Mouse (Mus musculus) cerebellum, postnatal 25 days (tissue): ENCODE results near the gene Clptm1l.

Source experiments
- DNase-seq, 2 experiments: peaks; one replicate each; pipeline ENCODE4 v3.0.0; 2021; ENCODE audit warnings: mixed read lengths in 2 of 2

Clptm1l gene

DNA sequence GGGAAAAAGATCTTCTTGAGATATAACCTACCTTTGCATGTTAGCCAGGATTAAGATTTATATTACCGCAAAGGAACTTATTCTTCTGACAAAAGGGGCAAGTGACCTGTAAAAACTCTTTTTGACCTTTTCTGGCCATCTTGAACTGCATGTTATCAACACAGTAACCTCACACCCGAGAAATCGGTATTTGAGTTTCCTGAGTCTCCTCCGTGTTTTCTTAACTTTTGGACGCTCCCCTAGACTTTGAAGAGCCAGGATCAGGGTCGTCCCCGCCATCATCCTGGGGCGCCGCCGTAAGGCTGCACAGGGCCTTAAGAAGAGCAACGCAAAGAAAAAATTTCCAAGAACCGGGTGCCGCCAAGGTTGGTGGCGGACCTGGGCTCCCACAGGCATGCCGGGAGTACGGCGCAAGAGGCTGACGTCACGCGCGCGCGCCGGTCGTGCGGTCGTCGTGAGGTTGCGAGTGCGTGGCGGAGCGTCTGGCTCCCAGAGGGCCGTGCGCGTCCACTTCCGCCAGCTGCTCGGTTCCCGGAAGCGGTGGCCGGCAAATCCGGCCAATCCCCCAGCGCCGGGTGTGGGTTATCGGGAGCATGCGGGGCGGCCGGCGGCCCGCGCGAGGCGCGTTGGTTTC is at the start of gene Clptm1l:
Clptm1l (plus strand) TSS at position 485 of the 634 bp plus-strand sequence.
- peak; percentile 100 for DNase-seq

DNA sequence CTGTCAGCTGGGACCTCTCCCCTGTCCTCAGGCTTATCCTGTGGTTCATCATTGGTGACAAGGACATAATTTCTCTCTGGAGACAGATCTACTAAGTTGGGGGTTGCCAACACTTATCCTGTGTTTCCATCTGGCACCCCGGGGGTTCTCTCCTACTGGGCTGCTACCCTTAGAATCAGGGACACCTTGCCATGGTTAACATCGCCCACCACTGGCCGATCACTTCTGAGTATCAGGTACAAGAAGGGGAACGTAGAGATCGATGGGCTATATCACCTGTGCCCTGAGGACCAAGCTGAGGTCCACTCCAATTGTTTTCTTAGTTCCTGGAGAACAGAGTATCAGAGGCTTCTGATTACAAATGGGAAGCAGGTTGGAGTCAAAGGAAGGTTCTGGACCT is 39.6 kb upstream of the Clptm1l start:
- DNase-seq: no peak

DNA sequence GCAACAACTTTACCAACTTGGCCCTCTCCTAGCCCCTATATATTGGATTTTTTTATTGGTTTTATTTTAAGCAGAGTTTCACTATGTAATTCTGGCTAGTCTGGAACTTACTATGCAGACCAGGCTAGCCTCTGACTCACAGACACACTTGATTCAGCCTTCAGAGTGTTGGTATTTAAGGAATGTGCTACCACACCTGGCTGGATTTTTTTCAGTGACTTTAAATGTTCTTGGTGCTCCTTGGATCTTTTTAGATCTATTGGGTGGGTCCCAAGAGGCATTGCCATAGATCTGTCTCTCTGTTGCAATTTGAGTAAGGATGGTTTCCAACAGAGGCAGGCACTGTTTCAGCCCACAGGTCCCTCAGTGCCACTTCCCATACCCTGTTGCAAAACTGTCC is 28.8 kb upstream of the Clptm1l start:
- no peak for DNase-seq

DNA sequence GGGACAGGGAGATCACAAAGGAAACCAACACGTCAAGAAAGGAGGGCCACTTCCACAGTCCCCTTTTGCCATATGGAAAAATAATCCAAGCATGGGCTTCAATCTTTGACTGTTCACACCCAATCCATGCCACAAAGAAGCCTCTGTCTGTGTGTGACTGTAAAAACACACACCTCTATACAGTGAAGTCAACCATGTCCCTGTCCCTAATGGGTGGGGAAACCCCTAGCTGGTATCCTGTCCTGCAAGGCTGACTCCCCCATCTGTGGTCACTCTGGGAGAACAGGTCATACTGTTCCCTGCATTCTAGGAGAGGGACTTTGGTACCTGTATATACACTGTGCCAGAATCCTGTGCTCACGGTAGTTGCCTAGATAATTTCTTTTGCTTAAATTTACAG is 26.5 kb upstream of the Clptm1l start:
- no peak for DNase-seq

DNA sequence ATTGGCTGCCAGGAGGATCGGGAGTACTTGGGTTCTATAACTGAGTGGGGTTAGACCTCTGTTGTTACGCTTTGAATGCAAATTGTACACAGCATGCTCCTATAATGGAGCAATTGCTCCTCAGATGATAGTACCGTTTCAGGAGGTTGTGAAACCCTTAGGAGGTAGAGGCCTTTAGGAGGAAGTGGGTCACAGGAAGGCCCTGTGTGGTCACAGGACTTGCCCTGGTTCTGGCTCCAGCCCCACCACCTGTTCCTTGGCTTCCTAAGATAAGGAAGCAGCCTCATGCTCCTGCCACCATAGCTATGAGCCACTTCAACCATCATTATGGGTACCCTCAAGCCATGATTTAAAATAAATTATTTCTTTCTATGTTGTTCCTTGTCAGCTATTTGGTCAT is 12.3 kb upstream of the Clptm1l start:
- DNase-seq: no peak

DNA sequence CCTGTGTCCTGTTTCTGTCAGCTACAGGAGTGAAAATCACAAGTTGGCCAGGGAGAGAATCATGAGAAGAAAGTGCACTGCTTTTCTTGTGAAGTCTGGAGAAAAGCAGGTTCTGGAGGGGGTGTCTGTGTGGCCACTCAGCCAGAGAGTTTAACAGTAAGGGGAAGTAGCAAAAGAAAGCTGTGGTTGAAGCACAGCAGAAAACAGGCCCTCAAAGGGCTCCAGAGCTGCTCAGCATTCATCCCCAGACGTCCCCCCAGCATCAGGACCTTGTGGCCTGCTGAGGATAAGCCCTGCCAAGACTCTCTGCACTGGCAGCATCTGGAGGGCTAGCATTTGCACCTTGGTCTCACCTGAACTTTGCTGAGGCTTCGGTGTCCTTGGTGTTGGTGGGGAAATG is 11.3 kb upstream of the Clptm1l start:
- no peak for DNase-seq

DNA sequence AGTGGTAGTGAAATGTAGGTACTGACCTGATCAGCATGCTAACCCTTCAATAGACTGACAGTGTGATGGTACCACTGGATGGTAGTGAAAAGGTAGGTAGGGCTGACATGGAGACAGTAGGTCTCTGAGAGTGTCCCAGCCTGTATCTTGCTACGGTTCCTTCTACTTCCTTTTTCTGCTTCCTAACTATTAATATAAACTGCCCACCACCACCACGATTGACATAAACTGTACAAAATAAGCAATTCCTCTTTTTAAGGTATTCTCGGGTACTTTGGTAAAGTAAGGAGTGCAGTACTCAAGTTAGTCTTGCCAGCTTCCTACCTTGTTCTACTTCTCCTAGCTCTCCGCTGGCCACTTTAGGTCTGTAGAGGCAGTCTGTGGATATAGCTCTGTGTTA is 7.5 kb upstream of the Clptm1l start:
- DNase-seq: no peak

DNA sequence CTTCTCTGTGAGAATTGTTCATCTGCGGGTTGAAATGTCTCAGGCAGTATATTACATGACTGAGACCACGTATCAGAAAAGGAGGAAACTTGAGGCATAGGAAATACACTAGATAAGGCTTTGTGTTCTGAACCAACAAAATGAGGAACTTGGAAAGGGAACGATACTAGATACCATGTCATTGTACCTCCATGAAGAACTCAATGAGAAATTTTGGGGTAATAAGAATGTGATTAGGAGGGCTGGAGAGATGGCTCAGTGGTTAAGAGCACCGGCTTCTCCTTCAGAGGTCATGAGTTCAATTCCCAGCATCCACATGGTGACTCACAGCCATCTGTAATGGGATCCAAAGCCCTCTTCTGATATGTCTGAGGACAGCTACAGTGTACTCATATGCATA is 3.6 kb upstream of the Clptm1l start:
- no peak for DNase-seq

DNA sequence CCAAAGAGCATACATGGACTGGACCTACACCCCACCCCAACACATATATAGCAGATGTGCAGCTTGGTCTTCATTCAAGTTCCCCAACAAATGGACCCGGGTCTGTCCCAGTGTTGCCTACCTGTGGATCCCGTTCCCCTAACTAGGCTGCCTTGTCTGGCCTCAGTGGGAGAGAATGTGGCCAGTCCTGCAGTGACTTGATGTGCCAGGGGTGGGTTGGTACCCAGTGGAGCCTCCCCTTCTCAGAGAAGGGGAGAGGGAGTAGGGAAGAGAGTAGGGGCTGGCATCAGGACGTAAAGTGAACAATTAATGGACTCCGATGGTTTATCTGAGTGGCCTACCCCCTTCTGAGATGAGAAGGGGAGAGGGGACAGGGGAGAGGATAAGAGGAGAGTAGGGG is 760 bp upstream of the Clptm1l start:
- DNase-seq: peak in 1 of 2 experiments; percentile 11

DNA sequence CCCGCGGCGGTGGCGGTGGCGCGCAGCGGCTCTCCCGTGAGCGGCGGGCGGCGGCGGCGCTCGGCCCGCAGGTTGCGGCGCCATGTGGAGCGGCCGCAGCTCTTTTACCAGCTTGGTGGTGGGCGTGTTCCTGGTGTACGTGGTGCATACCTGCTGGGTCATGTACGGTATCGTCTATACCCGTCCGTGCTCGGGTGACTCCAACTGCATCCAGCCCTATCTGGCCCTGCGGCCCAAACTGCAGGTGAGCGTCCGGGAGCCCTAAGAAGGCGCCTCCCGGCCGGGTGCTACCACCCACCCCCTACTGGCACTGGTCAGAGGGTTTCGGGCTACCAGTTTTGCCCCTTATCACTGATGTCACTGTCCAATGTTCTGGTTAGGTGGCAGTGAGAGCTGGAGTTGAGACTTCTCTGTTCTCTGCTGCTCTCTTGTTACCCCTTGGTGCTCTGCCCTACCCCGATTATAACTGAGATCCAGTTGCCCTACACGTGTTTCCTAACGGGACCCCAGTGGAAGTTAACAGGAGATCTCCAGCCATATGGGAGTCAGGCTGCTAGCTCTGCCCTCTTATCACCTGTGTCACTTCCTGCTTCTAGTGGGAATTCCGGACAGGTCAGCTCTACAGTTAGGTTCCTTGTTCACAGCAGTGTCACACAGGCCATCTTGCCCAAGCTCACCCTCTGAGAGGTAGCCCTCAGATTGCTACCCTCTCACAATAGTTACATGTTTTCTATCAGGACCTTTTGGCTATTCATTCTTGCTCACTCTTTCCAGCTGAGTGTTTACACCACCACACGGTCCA is 551 bp downstream of the Clptm1l start:
- no peak for DNase-seq

DNA sequence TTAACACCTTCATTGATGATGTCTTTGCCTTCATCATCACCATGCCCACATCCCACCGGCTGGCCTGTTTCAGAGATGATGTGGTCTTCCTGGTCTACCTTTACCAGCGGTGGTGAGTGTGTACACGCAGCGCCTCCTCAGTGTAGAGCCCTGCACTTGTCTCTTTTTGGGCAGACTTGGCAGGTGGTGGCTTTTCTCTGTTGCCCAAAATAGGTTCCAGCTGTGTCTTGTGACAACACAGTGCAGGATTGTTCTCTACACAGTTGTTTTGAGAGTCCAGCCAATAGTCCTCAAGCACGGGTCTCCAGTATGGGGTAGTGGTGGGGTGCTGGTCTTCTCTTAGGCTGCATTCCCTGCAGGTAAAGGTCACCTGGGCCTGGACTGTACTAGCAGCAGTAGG is 14.6 kb downstream of the Clptm1l start:
- DNase-seq: no peak

DNA sequence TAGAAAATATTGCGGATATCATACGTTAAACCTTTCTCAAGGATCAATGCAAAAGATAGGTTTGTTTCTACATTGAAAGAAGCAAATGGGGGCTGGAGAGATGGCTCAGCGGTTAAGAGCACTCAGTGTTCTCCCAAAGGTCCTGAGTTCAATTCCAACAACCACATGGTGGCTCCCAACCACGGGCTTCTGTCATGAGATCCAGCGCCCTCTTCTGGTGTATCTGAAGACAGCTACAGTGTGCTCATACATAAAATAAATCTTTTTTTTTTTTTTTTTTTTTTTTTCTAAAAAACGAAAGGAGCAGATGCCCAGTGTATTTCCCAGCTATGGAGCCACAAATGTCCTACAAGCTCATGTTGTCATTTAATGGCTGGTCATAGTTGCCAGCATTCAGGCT is 16.8 kb downstream of the Clptm1l start:
- DNase-seq: peak in 1 of 2 experiments; percentile 13

DNA sequence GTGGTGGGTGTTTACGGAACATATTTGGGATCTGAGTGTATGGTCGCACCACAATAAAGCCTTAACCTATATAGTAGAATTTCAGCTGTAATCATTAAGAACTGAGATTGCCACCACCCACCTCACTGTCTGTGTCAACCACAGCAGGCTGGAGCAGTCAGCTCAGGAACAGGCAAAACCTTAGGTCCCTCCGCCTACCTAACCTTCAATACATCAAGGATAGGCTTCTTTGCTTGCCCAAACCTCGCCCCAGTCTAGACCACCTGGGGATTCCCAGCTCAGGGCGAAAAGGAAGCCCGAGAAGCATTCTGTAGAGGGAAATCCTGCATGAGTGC is 22.6 kb downstream of the Clptm1l start:
- DNase-seq: no peak

DNA sequence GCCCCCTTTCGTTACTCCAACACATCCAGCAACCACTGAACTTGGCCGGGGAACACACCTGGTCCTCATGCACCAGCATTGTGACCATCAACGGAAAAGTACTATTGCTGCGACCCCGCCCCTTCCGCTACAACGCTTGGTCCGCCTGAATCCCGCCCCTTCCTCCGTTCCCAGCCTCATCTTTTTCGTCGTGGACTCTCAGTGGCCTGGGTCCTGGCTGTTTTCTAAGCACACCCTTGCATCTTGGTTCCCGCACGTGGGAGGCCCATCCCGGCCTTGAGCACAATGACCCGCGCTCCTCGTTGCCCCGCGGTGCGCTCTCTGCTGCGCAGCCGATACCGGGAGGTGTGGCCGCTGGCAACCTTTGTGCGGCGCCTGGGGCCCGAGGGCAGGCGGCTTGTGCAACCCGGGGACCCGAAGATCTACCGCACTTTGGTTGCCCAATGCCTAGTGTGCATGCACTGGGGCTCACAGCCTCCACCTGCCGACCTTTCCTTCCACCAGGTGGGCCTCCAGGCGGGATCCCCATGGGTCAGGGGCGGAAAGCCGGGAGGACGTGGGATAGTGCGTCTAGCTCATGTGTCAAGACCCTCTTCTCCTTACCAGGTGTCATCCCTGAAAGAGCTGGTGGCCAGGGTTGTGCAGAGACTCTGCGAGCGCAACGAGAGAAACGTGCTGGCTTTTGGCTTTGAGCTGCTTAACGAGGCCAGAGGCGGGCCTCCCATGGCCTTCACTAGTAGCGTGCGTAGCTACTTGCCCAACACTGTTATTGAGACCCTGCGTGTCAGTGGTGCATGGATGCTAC is 23.1 kb downstream of the Clptm1l start, which contains the start of gene Tert:
Tert (plus strand) TSS at position 167 of the 805 bp plus-strand sequence.
- DNase-seq: peak; percentile 47 to 65

DNA sequence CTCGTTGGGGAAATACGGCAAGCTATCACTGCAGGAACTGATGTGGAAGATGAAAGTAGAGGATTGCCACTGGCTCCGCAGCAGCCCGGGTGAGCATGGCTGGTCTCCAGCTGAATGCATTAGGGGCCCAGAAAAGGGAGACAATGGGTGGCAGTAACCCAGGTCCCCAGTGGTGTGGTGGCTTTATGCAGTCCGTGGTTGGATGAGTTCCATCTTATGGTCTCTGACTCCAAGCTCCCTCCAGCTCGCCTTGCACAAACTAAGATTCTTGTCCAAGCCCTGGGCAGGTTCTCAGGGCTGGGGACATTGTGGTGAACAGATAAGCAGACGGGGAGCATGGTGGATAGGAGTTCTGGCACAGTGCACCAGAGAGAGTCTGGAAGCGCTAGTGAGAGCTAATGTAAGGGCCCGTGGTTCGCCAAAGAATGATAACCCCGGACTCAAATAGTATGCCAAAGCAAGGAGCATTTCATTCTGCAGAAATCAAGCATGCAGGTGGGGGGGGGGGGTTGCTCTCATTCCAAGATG is 24.8 kb downstream of the Clptm1l start:
- DNase-seq: no peak

DNA sequence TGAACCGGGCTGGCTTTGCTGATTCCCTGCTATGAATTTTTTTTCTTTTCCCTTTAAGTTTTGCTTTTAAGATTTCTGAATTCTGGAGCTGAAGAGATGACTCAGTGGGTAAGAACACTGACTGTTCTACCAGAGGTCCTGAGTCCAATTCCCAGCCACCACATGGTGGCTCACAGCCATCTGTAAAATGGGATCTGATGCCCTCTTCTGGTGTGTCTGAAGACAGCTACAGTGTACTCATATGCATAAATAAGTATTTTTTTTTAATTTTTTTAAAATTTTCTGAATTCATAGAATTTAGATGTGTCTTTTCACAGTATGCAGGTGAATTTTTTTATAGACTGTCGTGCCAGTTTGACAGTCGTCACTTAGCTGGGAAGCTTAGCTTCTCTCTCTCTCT is 28.0 kb downstream of the Clptm1l start:
- DNase-seq: no peak

DNA sequence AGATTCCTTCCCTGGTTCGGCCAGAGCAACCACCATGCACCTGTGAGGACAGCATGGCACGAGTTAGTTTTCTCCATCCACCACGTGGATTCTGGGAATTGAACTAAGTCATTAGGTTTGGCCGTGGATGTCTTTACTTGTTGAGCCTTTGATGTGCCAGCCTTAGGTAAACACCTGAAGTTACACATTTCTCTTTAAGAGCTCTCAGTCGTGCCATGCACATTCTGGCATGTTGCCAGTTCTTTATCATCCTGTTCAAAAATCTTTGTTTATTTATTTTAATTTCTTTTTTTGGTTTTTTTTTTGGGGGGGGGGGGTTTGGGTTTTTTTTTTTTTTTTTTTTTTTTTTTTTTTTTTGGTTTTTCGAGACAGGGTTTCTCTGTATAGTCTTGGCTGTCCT is 34.0 kb downstream of the Clptm1l start:
- no peak for DNase-seq

DNA sequence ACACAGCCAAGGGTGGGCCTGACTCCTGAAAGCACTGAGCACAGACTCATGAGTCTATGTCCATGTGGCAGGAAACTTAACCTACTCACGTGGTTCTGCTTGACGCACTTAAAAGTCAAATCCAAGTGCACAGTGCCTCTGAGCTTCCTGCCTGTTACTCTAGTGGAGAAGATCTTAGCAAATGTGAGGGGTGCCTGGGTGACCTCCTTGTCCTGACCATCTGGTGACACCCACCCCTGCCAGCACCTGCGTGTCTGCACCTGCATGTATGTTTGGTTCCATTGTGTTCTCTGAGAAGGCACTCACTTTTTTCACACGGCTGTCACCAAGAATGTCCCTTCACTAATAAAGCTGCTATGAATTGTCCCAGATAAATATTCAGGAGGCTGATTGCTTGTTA is 37.5 kb downstream of the Clptm1l start:
- DNase-seq: no peak

DNA sequence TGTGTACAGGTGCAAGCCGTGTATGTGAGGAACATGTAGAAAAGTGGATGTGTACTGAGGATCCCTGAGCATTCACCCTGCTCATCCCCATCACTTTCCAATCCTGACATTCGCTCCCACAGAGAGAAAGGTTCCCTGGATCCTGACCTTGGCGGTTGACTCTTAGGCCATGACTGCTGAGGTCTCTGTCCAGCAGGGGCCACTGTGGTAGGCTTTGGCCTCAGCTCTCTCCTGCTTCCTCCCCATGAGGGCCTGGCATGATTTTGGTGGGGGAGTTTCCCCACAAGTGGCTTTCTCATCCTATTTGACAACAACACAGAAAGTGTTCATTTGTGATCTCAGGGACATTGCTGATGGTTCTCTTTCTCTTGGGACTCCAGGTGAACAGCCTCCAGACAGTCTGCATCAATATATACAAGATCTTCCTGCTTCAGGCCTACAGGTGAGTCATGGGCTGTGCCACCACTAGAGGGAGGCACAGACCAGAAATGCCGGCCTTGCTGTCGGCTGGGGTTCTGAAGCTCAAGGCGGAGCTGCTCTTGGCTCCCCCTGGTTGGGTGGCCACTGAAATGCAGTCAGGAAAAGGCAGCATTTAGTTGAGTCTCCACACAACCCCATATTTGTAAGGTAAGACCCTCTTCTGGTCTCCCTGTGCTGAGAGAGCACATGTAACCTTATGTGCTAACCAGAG is 42.7 kb downstream of the Clptm1l start:
- peak; percentile 36 to 62 for DNase-seq

DNA sequence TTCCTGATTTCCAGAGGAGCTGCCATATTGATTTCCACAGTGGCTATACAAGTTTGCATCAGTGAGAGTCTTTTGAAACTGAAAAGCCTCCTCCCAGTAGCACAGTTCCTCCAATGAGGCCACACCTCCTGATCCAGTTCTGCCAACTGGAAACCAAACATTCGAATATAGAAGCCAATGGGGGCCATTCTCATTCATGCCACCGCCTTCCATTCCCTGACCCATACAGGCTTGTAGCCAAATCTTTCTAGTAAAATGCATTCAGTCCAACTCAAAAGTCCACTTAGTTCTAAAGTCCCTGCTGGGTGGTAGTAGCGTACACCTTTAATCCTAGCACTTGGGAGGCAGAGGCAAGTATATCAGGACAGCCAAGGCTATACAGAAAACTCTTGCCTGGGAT is 49.5 kb downstream of the Clptm1l start:
- DNase-seq: no peak

DNA sequence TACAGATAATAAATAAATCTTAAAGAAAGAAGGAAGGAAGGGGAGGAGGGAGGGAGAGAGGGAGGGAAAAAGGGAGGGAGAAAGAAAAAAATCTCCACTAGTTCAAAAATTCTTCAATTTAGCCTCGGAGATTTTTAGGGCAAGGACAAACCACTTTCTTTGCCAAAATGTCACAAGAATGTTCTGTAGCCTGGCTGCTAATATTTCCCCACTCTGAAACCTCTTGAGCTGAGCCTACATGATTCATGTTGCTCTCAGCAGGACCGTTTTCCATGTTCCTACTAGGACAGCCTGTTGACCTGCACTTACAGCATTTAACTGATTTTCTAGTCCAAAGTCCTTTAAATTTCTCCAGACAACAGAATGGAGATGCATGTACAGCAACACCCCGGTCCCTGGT is 51.2 kb downstream of the Clptm1l start:
- no peak for DNase-seq

DNA sequence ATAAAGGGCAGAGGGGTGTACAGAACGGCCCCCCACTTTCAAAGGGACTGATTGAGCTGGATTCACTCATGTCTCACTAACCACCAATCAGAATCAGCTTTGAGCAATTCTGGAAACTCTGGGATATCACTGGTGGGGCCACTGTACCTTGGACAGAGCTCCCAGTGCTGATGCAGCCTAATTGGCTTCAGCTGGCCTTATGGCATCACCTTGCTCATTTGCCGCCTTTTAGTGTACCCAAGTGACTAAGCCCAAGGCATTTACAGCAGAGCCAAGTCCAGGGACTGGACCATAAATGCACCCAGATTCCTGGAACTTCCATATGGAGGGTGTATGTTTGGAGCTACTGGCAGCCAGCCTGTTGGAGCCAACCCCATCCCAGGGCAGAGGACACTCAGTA is 55.1 kb downstream of the Clptm1l start:
- no peak for DNase-seq

DNA sequence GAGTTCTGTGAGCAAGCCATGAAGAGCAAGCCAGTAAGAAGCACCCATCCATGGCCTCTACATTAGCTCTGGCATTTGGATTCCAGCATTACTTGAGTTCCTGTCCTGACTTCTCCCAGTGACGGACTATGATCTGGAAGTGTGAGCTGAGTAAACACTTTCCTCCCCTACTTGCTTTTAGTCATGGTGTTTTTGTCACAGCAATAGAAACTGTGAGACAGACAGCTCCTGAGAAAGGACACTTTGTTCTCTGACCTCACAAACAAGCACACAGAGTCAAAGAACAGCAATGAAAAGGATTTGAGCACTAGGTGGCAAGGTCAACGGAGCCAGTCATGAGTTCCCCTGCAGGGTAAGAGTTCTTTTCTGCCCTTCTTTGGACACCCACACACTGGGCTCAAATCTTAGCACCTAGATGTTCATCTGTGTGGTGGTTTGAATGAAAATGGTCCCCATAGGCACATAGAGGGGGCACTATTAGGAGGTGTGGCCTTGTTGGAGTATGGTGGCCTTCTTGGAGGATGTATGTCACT is 56.4 kb downstream of the Clptm1l start:
- DNase-seq: no peak
